Mouse (Mus musculus) central nervous system, embryonic 14 days (tissue): ENCODE results near the gene Crtc1. TPM values are rescaled to one million over a fixed set of nuclear protein-coding genes. Genes with fewer than 3 reads are reported as not detected.

ENCODE experiments used
- polyA plus RNA-seq: library from polyadenylated mRNA; depleted of rRNA; stranded (reverse); fragments of >200 nt; gene quantifications from 2 replicates; pipeline ENCODE4 v1.2.3, GENCODE M21; 2012; rRNA removed

Crtc1 gene
- polyA plus RNA-seq, result 46.5 and 52.0 TPM in 2 replicates

GRCm38 (mm10) chr8:70439055-70439847, at the start of gene Crtc1:
TSS of gene Crtc1 (minus strand) at chr8:70439579.

DNA sequence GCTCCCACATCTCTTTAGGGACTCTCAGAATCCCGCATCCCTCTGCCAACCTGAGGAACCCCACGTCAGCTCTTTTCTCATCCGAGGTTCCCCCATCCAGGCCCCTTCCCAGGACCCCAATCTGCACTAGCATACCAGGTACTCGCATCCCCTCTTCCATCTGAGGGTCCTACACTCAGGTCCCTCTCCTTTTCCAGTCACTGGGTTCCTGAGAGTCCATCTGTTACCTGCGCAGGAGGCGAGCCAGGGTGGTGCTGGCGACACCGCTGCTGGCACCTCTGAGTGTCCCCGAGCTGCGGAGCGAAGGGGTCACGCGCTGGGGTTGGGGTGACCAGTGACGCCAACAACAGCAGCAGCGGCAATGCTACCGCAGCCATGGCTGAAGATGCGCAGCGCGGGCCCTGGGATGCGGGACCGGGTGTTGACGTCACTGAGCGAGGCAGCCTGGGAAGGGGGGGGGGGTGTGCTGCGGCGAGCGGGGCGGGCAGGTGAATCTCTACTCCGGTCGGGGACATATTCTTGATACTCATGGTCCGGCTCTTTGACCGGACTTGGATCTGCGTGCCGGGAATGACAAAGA, 47.7 kb upstream of the Crtc1 start, which contains the start of gene Tmem59l:
Tmem59l (minus strand) TSS at position 418 of the 580 bp plus-strand sequence.

DNA sequence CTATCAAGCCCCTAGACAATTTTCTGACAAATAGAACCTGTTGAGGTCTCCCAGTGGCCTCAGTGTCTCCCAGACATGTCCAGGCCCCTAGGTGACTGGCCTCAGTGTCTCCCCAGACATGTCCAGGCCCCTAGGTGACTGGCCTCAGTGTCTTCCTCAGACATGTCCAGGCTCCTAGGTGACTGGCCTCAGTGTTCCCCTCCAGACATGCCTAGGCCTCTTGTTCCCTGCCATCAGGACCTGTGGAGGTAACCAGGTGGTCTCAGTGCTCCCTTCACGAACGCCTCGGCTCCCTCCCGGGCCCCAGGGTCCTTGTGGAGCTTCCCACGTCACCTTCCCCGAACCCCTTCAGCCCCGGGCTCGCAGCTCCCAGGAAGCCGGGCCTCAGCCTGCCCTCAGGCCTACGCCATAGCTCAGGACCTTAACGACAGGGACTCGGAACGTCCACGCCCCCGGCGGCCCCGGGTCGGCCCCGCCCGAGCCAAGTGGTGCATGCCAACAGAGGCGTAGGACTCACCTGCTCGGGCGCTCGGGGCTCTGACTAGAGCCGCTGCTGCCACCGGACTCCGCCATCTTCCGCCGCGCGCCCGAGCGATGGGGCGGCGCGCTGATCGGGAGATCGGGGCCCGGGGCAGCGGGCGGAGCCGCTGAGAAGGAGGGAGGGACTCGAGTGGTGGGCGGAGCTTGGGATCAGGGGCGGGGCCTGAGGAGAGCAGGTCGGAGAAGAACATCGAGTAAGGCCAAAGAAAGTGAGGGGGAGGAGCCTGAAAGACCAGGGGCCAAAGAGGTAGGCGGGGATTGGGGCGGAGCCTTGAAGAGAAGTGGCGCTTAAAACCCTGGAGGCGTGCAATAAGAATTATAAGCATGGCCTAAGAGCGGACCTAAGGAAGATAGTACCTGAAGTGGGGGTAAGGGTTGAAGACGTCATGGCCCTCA, 37.2 kb upstream of the Crtc1 start, which contains the start of gene Klhl26:
Klhl26 (minus strand) TSS at position 636 of the 936 bp plus-strand sequence.

GRCm38 (mm10) chr8:70373397-70374317, 65.7 kb downstream of the Crtc1 start, which contains the start of gene Comp:
TSS of gene Comp (plus strand) at chr8:70373558.

GRCm38 (mm10) chr8:70353194-70353817, 86.1 kb downstream of the Crtc1 start, which contains the start of gene Upf1:
TSS of gene Upf1 (minus strand) at chr8:70353278.

Other genes with a start within 250 kb of the Crtc1 start
- 23.3 and 27.3 TPM in 2 replicates for gene Slc25a42, start 227.3 kb downstream of the Crtc1 start, polyA plus RNA-seq
- 144 and 152 TPM in 2 replicates for gene Sugp2, start 205.4 kb downstream of the Crtc1 start, polyA plus RNA-seq
- gene Armc6, start 205.1 kb downstream of the Crtc1 start, polyA plus RNA-seq, result 81.8 and 84.9 TPM in 2 replicates
- 74.1 and 85.3 TPM in 2 replicates for gene Homer3, start 156.8 kb downstream of the Crtc1 start, polyA plus RNA-seq
- 59.2 and 61.1 TPM in 2 replicates for gene Ddx49, start 137.1 kb downstream of the Crtc1 start, polyA plus RNA-seq
- 281 and 299 TPM in 2 replicates for gene Cope, start 137.1 kb downstream of the Crtc1 start, polyA plus RNA-seq
- 27.7 and 27.9 TPM in 2 replicates for gene Cers1, start 123.8 kb downstream of the Crtc1 start, polyA plus RNA-seq
- 13.2 and 14.1 TPM in 2 replicates for gene Gdf1, start 109.8 kb downstream of the Crtc1 start, polyA plus RNA-seq
- 26.8 and 30.5 TPM in 2 replicates for gene Upf1, start 86.3 kb downstream of the Crtc1 start, polyA plus RNA-seq
- 0.23 and 14.2 TPM in 2 replicates for gene Comp, start 66.0 kb downstream of the Crtc1 start, polyA plus RNA-seq
- gene Klhl26, start 37.4 kb upstream of the Crtc1 start, polyA plus RNA-seq, result 37.6 and 39.6 TPM in 2 replicates
- 47.6 and 47.7 TPM in 2 replicates for gene Tmem59l, start 47.8 kb upstream of the Crtc1 start, polyA plus RNA-seq
- gene Crlf1, start 53.6 kb upstream of the Crtc1 start, polyA plus RNA-seq, result 1.8 and 6.7 TPM in 2 replicates
- gene Rex1bd, start 67.2 kb upstream of the Crtc1 start, polyA plus RNA-seq, result 177 and 179 TPM in 2 replicates
- 1,708 and 2,002 TPM in 2 replicates for gene Uba52, start 71.2 kb upstream of the Crtc1 start, polyA plus RNA-seq
- 446 and 466 TPM in 2 replicates for gene Fkbp8, start 88.1 kb upstream of the Crtc1 start, polyA plus RNA-seq
- gene Kxd1, start 88.4 kb upstream of the Crtc1 start, polyA plus RNA-seq, result 42.2 and 43.7 TPM in 2 replicates
- 29.2 and 29.7 TPM in 2 replicates for gene Ell, start 99.9 kb upstream of the Crtc1 start, polyA plus RNA-seq
- gene Isyna1, start 154.8 kb upstream of the Crtc1 start, polyA plus RNA-seq, result 143 and 177 TPM in 2 replicates
- 183 and 213 TPM in 2 replicates for gene Ssbp4, start 169.3 kb upstream of the Crtc1 start, polyA plus RNA-seq
- gene Lrrc25, start 176.6 kb upstream of the Crtc1 start, polyA plus RNA-seq, result 1.6 TPM in 2 replicates
- gene Gdf15, start 192.9 kb upstream of the Crtc1 start, polyA plus RNA-seq, result 0.19 and 0.29 TPM in 2 replicates
- gene Pgpep1, start 220.8 kb upstream of the Crtc1 start, polyA plus RNA-seq, result 59.2 and 61.0 TPM in 2 replicates
- gene Lsm4, start 233.7 kb upstream of the Crtc1 start, polyA plus RNA-seq, result 183 and 207 TPM in 2 replicates